24 mouse cellular contexts compared by ENCODE assay signal in genomic region chr9:82760682-82761468, GRCm38 (mm10).
A peak's percentile ranks its signal among the peaks of the same experiment; 100 is the strongest.
DNase-seq lines count a peak whose midpoint lies in the region; ATAC-seq and TF ChIP-seq lines count a peak whose summit lies in the region.
"Had no signal": no experiment of that assay in that cellular context is flagged by ENCODE, and none has a peak within 500 bp of the region (broad histone marks: within the 10 kb centered on the region; RNA-seq: fewer than 3 reads in every experiment).

No protein-coding gene starts in this region.

- no peaks in the 10 kb centered on the region for H3K27me3 ChIP-seq in cerebellum, adult 2 months (ENCODE audit: control insufficient read depth, insufficient read depth, low read length)
- H3K27me3 ChIP-seq in lung, embryonic 16.5 days (ENCODE audit: control insufficient read depth, insufficient read depth, low read depth, low read length) = no peaks in the 10 kb centered on the region
- no peaks in the 10 kb centered on the region for H3K27me3 ChIP-seq in hindbrain, embryonic 16.5 days (replicated peaks; ENCODE audit: control insufficient read depth, insufficient read depth, low read length)
- no peaks in the 10 kb centered on the region for H3K27me3 ChIP-seq in embryonic facial prominence, embryonic 10.5 days (replicated peaks; ENCODE audit: low read depth, poor library complexity, severe bottlenecking)
- H3K27me3 ChIP-seq: CH12.LX; embryonic facial prominence, embryonic 13.5 days; forebrain, embryonic 12.5 days; hindbrain, embryonic 12.5 days; hindbrain, embryonic 15.5 days had no signal

- H3K9me3 ChIP-seq in lung, embryonic 16.5 days (ENCODE audit: control insufficient read depth, low read length) = no peaks in the 10 kb centered on the region
- H3K9me3 ChIP-seq in hindbrain, embryonic 16.5 days (ENCODE audit: control insufficient read depth, low read length) = no peaks in the 10 kb centered on the region
- H3K9me3 ChIP-seq in embryonic facial prominence, embryonic 10.5 days = no peaks in the 10 kb centered on the region
- H3K9me3 ChIP-seq: embryonic facial prominence, embryonic 13.5 days; forebrain, embryonic 12.5 days; G1E; hindbrain, embryonic 12.5 days; hindbrain, embryonic 15.5 days had no signal

- 41% methylated on average over 9 of the region's 9 CpGs for WGBS in cerebellum, adult 2 months
- WGBS in lung, embryonic 16.5 days = 61% methylated on average over 9 of the region's 9 CpGs
- 91% methylated on average over 9 of the region's 9 CpGs for WGBS in hindbrain, embryonic 16.5 days
- 92% methylated on average over 9 of the region's 9 CpGs for WGBS in embryonic facial prominence, embryonic 10.5 days

- no peak overlapping the region for H3K27ac ChIP-seq in cerebellum, adult 2 months (ENCODE audit: insufficient read depth, low read length)
- peak overlapping the region; percentile 79 for H3K27ac ChIP-seq in lung, embryonic 16.5 days (ENCODE audit: low read length)
- no peak overlapping the region for H3K27ac ChIP-seq in hindbrain, embryonic 16.5 days (ENCODE audit: low read depth, low read length)
- H3K27ac ChIP-seq in embryonic facial prominence, embryonic 10.5 days (replicated peaks) = no peak overlapping the region
- H3K27ac ChIP-seq: embryonic facial prominence, embryonic 13.5 days; forebrain, embryonic 12.5 days; gastrocnemius, adult 2 months; hindbrain, embryonic 12.5 days; hindbrain, embryonic 15.5 days had no signal

- ATAC-seq in lung, embryonic 16.5 days (ENCODE audit: low read depth) = peak; percentile 97
- ATAC-seq in hindbrain, embryonic 16.5 days = no peak
- ATAC-seq: forebrain, embryonic 16.5 days; Patski had no signal

- DNase-seq in cerebellum, postnatal 14 days = peak; percentile 35 to 45
- DNase-seq in cerebellum, adult 2 months = no peak
- no peak for DNase-seq in lung, postnatal 4 days
- DNase-seq in lung, postnatal 36 days = peak; percentile 37
- DNase-seq in embryonic facial prominence, embryonic 10.5 days (ENCODE audit: low spot score) = no peak
- DNase-seq: adrenal gland, postnatal 10 days; adrenal gland, postnatal 36 days; B cell, adult 2 months; cerebellum, adult 8-10 months; gastrocnemius, adult 2 months; gastrocnemius, postnatal 14 days; heart, adult 11 months had no signal

- TF ChIP-seq POLR2A in cerebellum, adult 2 months (IDR thresholded peaks at IDR 0.05; ENCODE audit: borderline replicate concordance, insufficient read depth, low read length) = no peak

- no peaks in the 10 kb centered on the region for H3K36me3 ChIP-seq in lung, embryonic 16.5 days (ENCODE audit: control insufficient read depth, insufficient read depth, low read length)
- no peaks in the 10 kb centered on the region for H3K36me3 ChIP-seq in hindbrain, embryonic 16.5 days (ENCODE audit: control insufficient read depth, insufficient read depth, low read length)
- no peaks in the 10 kb centered on the region for H3K36me3 ChIP-seq in embryonic facial prominence, embryonic 10.5 days (replicated peaks)
- H3K36me3 ChIP-seq: embryonic facial prominence, embryonic 13.5 days; forebrain, embryonic 12.5 days; G1E; hindbrain, embryonic 12.5 days; hindbrain, embryonic 15.5 days had no signal

- no peak overlapping the region for H3K9ac ChIP-seq in lung, embryonic 16.5 days (ENCODE audit: low read length)
- no peak overlapping the region for H3K9ac ChIP-seq in hindbrain, embryonic 16.5 days (ENCODE audit: low read depth, low read length)
- H3K9ac ChIP-seq: embryonic facial prominence, embryonic 13.5 days; forebrain, embryonic 12.5 days; hindbrain, embryonic 12.5 days; hindbrain, embryonic 15.5 days had no signal

- H3K4me1 ChIP-seq in cerebellum, adult 2 months (ENCODE audit: control insufficient read depth, insufficient read depth, low read length) = no peaks in the 10 kb centered on the region
- H3K4me1 ChIP-seq in lung, embryonic 16.5 days (replicated peaks; ENCODE audit: control insufficient read depth, insufficient read depth, low read length) = no peaks in the 10 kb centered on the region
- H3K4me1 ChIP-seq in hindbrain, embryonic 16.5 days (ENCODE audit: control insufficient read depth, insufficient read depth, low read depth, low read length) = no peaks in the 10 kb centered on the region
- H3K4me1 ChIP-seq in embryonic facial prominence, embryonic 10.5 days = no peaks in the 10 kb centered on the region
- H3K4me1 ChIP-seq: embryonic facial prominence, embryonic 13.5 days; forebrain, embryonic 12.5 days; hindbrain, embryonic 12.5 days; hindbrain, embryonic 15.5 days had no signal

- H3K4me3 ChIP-seq in cerebellum, adult 2 months (replicated peaks; ENCODE audit: insufficient read depth, low read depth, low read length) = no peak overlapping the region
- no peak overlapping the region for H3K4me3 ChIP-seq in lung, embryonic 16.5 days (ENCODE audit: low read length)
- H3K4me3 ChIP-seq in hindbrain, embryonic 16.5 days (ENCODE audit: low read length) = no peak overlapping the region
- H3K4me3 ChIP-seq in embryonic facial prominence, embryonic 10.5 days = no peak overlapping the region
- H3K4me3 ChIP-seq: embryonic facial prominence, embryonic 13.5 days; erythroblast, embryonic 14.5 days; forebrain, embryonic 12.5 days; gastrocnemius, adult 2 months; hindbrain, embryonic 12.5 days; hindbrain, embryonic 15.5 days had no signal

- H3K4me2 ChIP-seq in lung, embryonic 16.5 days (ENCODE audit: low read depth, low read length) = no peak overlapping the region
- no peak overlapping the region for H3K4me2 ChIP-seq in hindbrain, embryonic 16.5 days (ENCODE audit: low read length)
- H3K4me2 ChIP-seq: embryonic facial prominence, embryonic 13.5 days; forebrain, embryonic 12.5 days; heart, embryonic 11.5 days; hindbrain, embryonic 12.5 days; hindbrain, embryonic 15.5 days had no signal

- no peak for TF ChIP-seq CTCF in cerebellum, adult 2 months (IDR thresholded peaks at IDR 0.05; ENCODE audit: borderline replicate concordance, insufficient read depth, low read depth, low read length)

Comparison
In these comparisons a context has a peak if more than half of its experiments do, and no peak if none do; other contexts are left out.
1. DNase-seq: peak in cerebellum, postnatal 14 days (2 of 2) and lung, postnatal 36 days (single experiment); none in cerebellum, adult 2 months (0 of 2), lung, postnatal 4 days (0 of 2) and embryonic facial prominence, embryonic 10.5 days (single experiment).